Mouse (Mus musculus): Measurements from ENCODE around the gene Adcy1. TPM values are rescaled to one million over a fixed set of nuclear protein-coding genes. Genes with fewer than 3 reads are reported as not detected.

Gene Adcy1
- 0.40 TPM in 1 of 2 replicates, not detected in the other for polyA plus RNA-seq (2011; ENCODE audit: insufficient read depth, insufficient read length, low replicate concordance, missing spikeins)

GRCm38 (mm10) chr11:7063001-7063584, at the start of gene Adcy1:
Adcy1 (plus strand) TSS chr11:7063489.
- Histone ChIP-seq H3K27ac (ENCODE audit: control insufficient read depth, insufficient read depth, low read depth, low read length, poor library complexity) (no peak within 1 kb of the TSS; the same call in 1 of the 2 replicates), H3K4me1 (ENCODE audit: control insufficient read depth, insufficient read depth, low read length) (no peaks in the 10 kb centered on the region), H3K4me3 (replicated peaks; ENCODE audit: control insufficient read depth, low read depth, low read length) (no peak within 1 kb of the TSS)
- WGBS, result 21% methylated on average over 64 of the region's 69 CpGs
- no peak for TF ChIP-seq POLR2A (IDR thresholded peaks at IDR 0.05; ENCODE audit: borderline replicate concordance, control insufficient read depth, low read depth, low read length)
- no peak for TF ChIP-seq CTCF (IDR thresholded peaks at IDR 0.05; ENCODE audit: control insufficient read depth, insufficient read depth, low read length)

- WGBS, result 83% methylated on average over 12 of the region's 12 CpGs
- TF ChIP-seq POLR2A (IDR thresholded peaks at IDR 0.05; ENCODE audit: borderline replicate concordance, control insufficient read depth, low read depth, low read length) (no peak), CTCF (IDR thresholded peaks at IDR 0.05; ENCODE audit: control insufficient read depth, insufficient read depth, low read length) (no peak)
- Histone ChIP-seq H3K27ac (ENCODE audit: control insufficient read depth, insufficient read depth, low read depth, low read length, poor library complexity) (no peak overlapping the region), H3K4me3 (replicated peaks; ENCODE audit: control insufficient read depth, low read depth, low read length) (no peak overlapping the region), H3K4me1 (ENCODE audit: control insufficient read depth, insufficient read depth, low read length) (no peaks in the 10 kb centered on the region)
These were observed 46.4 kb upstream of the Adcy1 start for GRCm38 (mm10) chr11:7016907-7017306.

- Histone ChIP-seq H3K27ac (ENCODE audit: control insufficient read depth, insufficient read depth, low read depth, low read length, poor library complexity) (no peak overlapping the region), H3K4me3 (replicated peaks; ENCODE audit: control insufficient read depth, low read depth, low read length) (no peak overlapping the region), H3K4me1 (ENCODE audit: control insufficient read depth, insufficient read depth, low read length) (no peaks in the 10 kb centered on the region)
- TF ChIP-seq CTCF (IDR thresholded peaks at IDR 0.05; ENCODE audit: control insufficient read depth, insufficient read depth, low read length), result no peak
- no peak for TF ChIP-seq POLR2A (IDR thresholded peaks at IDR 0.05; ENCODE audit: borderline replicate concordance, control insufficient read depth, low read depth, low read length)
- WGBS, result 87% methylated on average over 5 of the region's 5 CpGs
These were observed 45.2 kb upstream of the Adcy1 start for GRCm38 (mm10) chr11:7018078-7018477.

GRCm38 (mm10) chr11:7019006-7019525, 44.2 kb upstream of the Adcy1 start:
- TF ChIP-seq POLR2A (IDR thresholded peaks at IDR 0.05; ENCODE audit: borderline replicate concordance, control insufficient read depth, low read depth, low read length), result no peak
- WGBS, result 64% methylated on average over 7 of the region's 7 CpGs

GRCm38 (mm10) chr11:7033063-7033462, 30.2 kb upstream of the Adcy1 start:
- 49% methylated on average over 2 of the region's 2 CpGs for WGBS
- H3K4me3 ChIP-seq (replicated peaks; ENCODE audit: control insufficient read depth, low read depth, low read length), result no peak overlapping the region
- H3K27ac ChIP-seq (ENCODE audit: control insufficient read depth, insufficient read depth, low read depth, low read length, poor library complexity), result no peak overlapping the region
- H3K4me1 ChIP-seq (ENCODE audit: control insufficient read depth, insufficient read depth, low read length), result no peaks in the 10 kb centered on the region
- TF ChIP-seq CTCF (IDR thresholded peaks at IDR 0.05; ENCODE audit: control insufficient read depth, insufficient read depth, low read length), result no peak
- TF ChIP-seq POLR2A (IDR thresholded peaks at IDR 0.05; ENCODE audit: borderline replicate concordance, control insufficient read depth, low read depth, low read length), result no peak

More at GRCm38 (mm10) chr11:7019006-7019525, 44.2 kb upstream of the Adcy1 start:
- Histone ChIP-seq H3K4me1 (ENCODE audit: control insufficient read depth, insufficient read depth, low read length) (no peaks in the 10 kb centered on the region), H3K27ac (ENCODE audit: control insufficient read depth, insufficient read depth, low read depth, low read length, poor library complexity) (no peak overlapping the region), H3K4me3 (replicated peaks; ENCODE audit: control insufficient read depth, low read depth, low read length) (no peak overlapping the region)

- Histone ChIP-seq H3K27ac (ENCODE audit: control insufficient read depth, insufficient read depth, low read depth, low read length, poor library complexity) (no peak overlapping the region), H3K4me1 (ENCODE audit: control insufficient read depth, insufficient read depth, low read length) (no peaks in the 10 kb centered on the region), H3K4me3 (replicated peaks; ENCODE audit: control insufficient read depth, low read depth, low read length) (no peak overlapping the region)
- WGBS, result 35% methylated on average over 7 of the region's 7 CpGs
- TF ChIP-seq POLR2A (IDR thresholded peaks at IDR 0.05; ENCODE audit: borderline replicate concordance, control insufficient read depth, low read depth, low read length) (no peak), CTCF (IDR thresholded peaks at IDR 0.05; ENCODE audit: control insufficient read depth, insufficient read depth, low read length) (no peak)
These were observed 23.6 kb upstream of the Adcy1 start for GRCm38 (mm10) chr11:7039722-7040121.

- no peaks in the 10 kb centered on the region for H3K4me1 ChIP-seq (ENCODE audit: control insufficient read depth, insufficient read depth, low read length)
- 61% methylated on average over 6 of the region's 6 CpGs for WGBS
- no peak overlapping the region for H3K4me3 ChIP-seq (replicated peaks; ENCODE audit: control insufficient read depth, low read depth, low read length)
- H3K27ac ChIP-seq (ENCODE audit: control insufficient read depth, insufficient read depth, low read depth, low read length, poor library complexity), result no peak overlapping the region
- TF ChIP-seq CTCF (IDR thresholded peaks at IDR 0.05; ENCODE audit: control insufficient read depth, insufficient read depth, low read length) (no peak), POLR2A (IDR thresholded peaks at IDR 0.05; ENCODE audit: borderline replicate concordance, control insufficient read depth, low read depth, low read length) (no peak)
These were observed 22.5 kb upstream of the Adcy1 start for GRCm38 (mm10) chr11:7040801-7041200.

- 74% methylated on average over 2 of the region's 2 CpGs for WGBS
- no peak overlapping the region for H3K27ac ChIP-seq (ENCODE audit: control insufficient read depth, insufficient read depth, low read depth, low read length, poor library complexity)
- no peak overlapping the region for H3K4me3 ChIP-seq (replicated peaks; ENCODE audit: control insufficient read depth, low read depth, low read length)
- H3K4me1 ChIP-seq (ENCODE audit: control insufficient read depth, insufficient read depth, low read length), result no peaks in the 10 kb centered on the region
- no peak for TF ChIP-seq CTCF (IDR thresholded peaks at IDR 0.05; ENCODE audit: control insufficient read depth, insufficient read depth, low read length)
- TF ChIP-seq POLR2A (IDR thresholded peaks at IDR 0.05; ENCODE audit: borderline replicate concordance, control insufficient read depth, low read depth, low read length), result no peak
These were observed 16.1 kb upstream of the Adcy1 start for GRCm38 (mm10) chr11:7047176-7047575.
